ENCODE assay signal across 9 mouse cellular contexts in genomic region chr11:4746733-4747132, GRCm38 (mm10). TPM values are rescaled to one million over a fixed set of nuclear protein-coding genes. Genes with fewer than 3 reads are reported as not detected.
A peak's percentile ranks its signal among the peaks of the same experiment; 100 is the strongest.
DNase-seq lines count a peak whose midpoint lies in the region; ATAC-seq and TF ChIP-seq lines count a peak whose summit lies in the region.
"Had no signal": no experiment of that assay in that cellular context is flagged by ENCODE, and none has a peak within 500 bp of the region (broad histone marks: within the 10 kb centered on the region; RNA-seq: fewer than 3 reads in every experiment).

Gene Cabp7, minus strand, starts transcription at chr11:4746778.

- no peak within 1 kb of the TSS for H3K27ac ChIP-seq in forebrain, embryonic 11.5 days (ENCODE audit: low read depth, low read length)
- no peak within 1 kb of the TSS for H3K27ac ChIP-seq in intestine, postnatal 0 days (ENCODE audit: low read depth, low read length)
- H3K27ac ChIP-seq in neural tube, embryonic 11.5 days (ENCODE audit: low read depth, low read length): no peak within 1 kb of the TSS

- no peak for TF ChIP-seq CTCF in intestine, postnatal 0 days (IDR thresholded peaks at IDR 0.05; ENCODE audit: low read depth)

- 0% methylated on average over 24 of the region's 73 CpGs for WGBS in forebrain, embryonic 11.5 days
- WGBS in intestine, postnatal 0 days: 1% methylated on average over 25 of the region's 73 CpGs
- 0% methylated on average over 16 of the region's 73 CpGs for WGBS in neural tube, embryonic 11.5 days

- DNase-seq in left cerebral cortex, postnatal 25 days (ENCODE audit: low spot score in 2 of 2): no peak
- no peak for DNase-seq in left cerebral cortex, adult 9 months (ENCODE audit: low spot score in 2 of 2)
- DNase-seq in forebrain, embryonic 11.5 days (ENCODE audit: low spot score): no peak
- no peak for DNase-seq in neural tube, embryonic 11.5 days (ENCODE audit: low spot score)
- no peak for DNase-seq in thymus, postnatal 10 days (ENCODE audit: low spot score in 2 of 2)
- no peak for DNase-seq in embryo, embryonic 9.5 days (ENCODE audit: extremely low spot score)
- DNase-seq: thymus, adult 18-20 months had no signal

- peaks cover 63% of the 10 kb centered on the region for H3K27me3 ChIP-seq in forebrain, embryonic 11.5 days (ENCODE audit: control insufficient read depth, insufficient read depth, low read length)
- H3K27me3 ChIP-seq in intestine, postnatal 0 days (replicated peaks; ENCODE audit: control insufficient read depth, insufficient read depth, low read length): peaks cover 70% of the 10 kb centered on the region
- peaks cover 62% of the 10 kb centered on the region for H3K27me3 ChIP-seq in neural tube, embryonic 11.5 days (ENCODE audit: control insufficient read depth, insufficient read depth, low read length)

- peaks cover 12% of the 10 kb centered on the region for H3K4me1 ChIP-seq in forebrain, embryonic 11.5 days (replicated peaks; ENCODE audit: control insufficient read depth, insufficient read depth, low read length)
- H3K4me1 ChIP-seq in intestine, postnatal 0 days (replicated peaks; ENCODE audit: control insufficient read depth, insufficient read depth, low read length): no peaks in the 10 kb centered on the region
- H3K4me1 ChIP-seq in neural tube, embryonic 11.5 days (ENCODE audit: control insufficient read depth, insufficient read depth, low read length): peaks cover 13% of the 10 kb centered on the region

- H3K36me3 ChIP-seq in forebrain, embryonic 11.5 days (ENCODE audit: control insufficient read depth, insufficient read depth, low read length): no peaks in the 10 kb centered on the region
- H3K36me3 ChIP-seq in intestine, postnatal 0 days (ENCODE audit: control insufficient read depth, insufficient read depth): no peaks in the 10 kb centered on the region
- no peaks in the 10 kb centered on the region for H3K36me3 ChIP-seq in neural tube, embryonic 11.5 days (ENCODE audit: control insufficient read depth, insufficient read depth, low read length)

- H3K9me3 ChIP-seq in forebrain, embryonic 11.5 days (ENCODE audit: control insufficient read depth, low read length): no peaks in the 10 kb centered on the region
- H3K9me3 ChIP-seq in intestine, postnatal 0 days (ENCODE audit: control insufficient read depth): no peaks in the 10 kb centered on the region
- no peaks in the 10 kb centered on the region for H3K9me3 ChIP-seq in neural tube, embryonic 11.5 days (ENCODE audit: control insufficient read depth, low read length)

- H3K4me3 ChIP-seq in forebrain, embryonic 11.5 days (ENCODE audit: low read depth, low read length): peak within 1 kb of the TSS; percentile 52
- peak within 1 kb of the TSS; percentile 51 for H3K4me3 ChIP-seq in intestine, postnatal 0 days (ENCODE audit: low read depth, low read length)
- H3K4me3 ChIP-seq in neural tube, embryonic 11.5 days (ENCODE audit: low read depth, low read length): peak within 1 kb of the TSS; percentile 57

- no peak for ATAC-seq in forebrain, embryonic 11.5 days (replicated peaks; ENCODE audit: low FRiP score)
- no peak for ATAC-seq in intestine, postnatal 0 days
- no peak for ATAC-seq in neural tube, embryonic 11.5 days (ENCODE audit: insufficient read depth, low FRiP score, low TSS enrichment)
- no peak for ATAC-seq in frontal cortex, adult (ENCODE audit: low TSS enrichment)

- peak within 1 kb of the TSS; percentile 91 for H3K4me2 ChIP-seq in forebrain, embryonic 11.5 days (ENCODE audit: low read depth, low read length, severe bottlenecking)
- H3K4me2 ChIP-seq in intestine, postnatal 0 days (replicated peaks; ENCODE audit: low read depth): peak within 1 kb of the TSS; percentile 87
- peak within 1 kb of the TSS; percentile 96 for H3K4me2 ChIP-seq in neural tube, embryonic 11.5 days (ENCODE audit: low read depth)

- intact Hi-C loops in left cerebral cortex, postnatal 25 days (cut with DNase I): no loop called here

- peak within 1 kb of the TSS; percentile 47 for H3K9ac ChIP-seq in forebrain, embryonic 11.5 days (ENCODE audit: low read length)
- no peak within 1 kb of the TSS for H3K9ac ChIP-seq in intestine, postnatal 0 days (ENCODE audit: low read depth, low read length)
- peak within 1 kb of the TSS; percentile 49 for H3K9ac ChIP-seq in neural tube, embryonic 11.5 days (ENCODE audit: low read length)

RNA-seq across cellular contexts. Expression of gene Cabp7, which starts in this region (rescaled TPM):
- 10 to 100 TPM; 13.8 to 16.0 TPM for total RNA-seq in left cerebral cortex, postnatal 25 days (2021)
- 0.57 and 0.79 TPM in 2 replicates for polyA plus RNA-seq in forebrain, embryonic 11.5 days (2014; fragmentation: Nextera tagmentation; extraction: Ambion mirVana)
- 0.10 and 0.13 TPM in 2 replicates for polyA plus RNA-seq in intestine, postnatal 0 days (2015; fragmentation: Nextera tagmentation; extraction: Ambion mirVana)
- 2.6 and 3.4 TPM in 2 replicates for polyA plus RNA-seq in neural tube, embryonic 11.5 days (2014; fragmentation: Nextera tagmentation; extraction: Ambion mirVana)
